Mouse (Mus musculus) E14TG2a.4 (cell line): ENCODE results near the gene Sft2d2.

Experiments
- H3K27me3 ChIP-seq: 2 replicates; pipeline ENCODE4 v1.6.1; 2014; ENCODE audit warnings: low read length, control low read depth; ENCODE audit not compliant: insufficient read depth
- H3K36me3 ChIP-seq: 2 replicates; pipeline ENCODE4 v1.6.1; 2014; ENCODE audit warnings: low read length, control low read depth; ENCODE audit not compliant: insufficient read depth
- H3K4me1 ChIP-seq: replicated peaks from 2 replicates; pipeline ENCODE4 v1.6.1; 2014; ENCODE audit warnings: low read depth, low read length, control low read depth
- H3K4me3 ChIP-seq: replicated peaks from 2 replicates; pipeline ENCODE4 v1.5.1; 2014; ENCODE audit warnings: mild to moderate bottlenecking, low read length
- H3K9me3 ChIP-seq: 2 replicates; pipeline ENCODE4 v1.6.1; 2014; ENCODE audit warnings: low read length, control low read depth
- CTCF ChIP-seq: conservative IDR thresholded peaks from 2 replicates; pipeline ENCODE4 v1.5.1; 2014; ENCODE audit warnings: low read length
- NANOG ChIP-seq: IDR thresholded peaks from 2 replicates; pipeline ENCODE4 v1.6.1; 2014; ENCODE audit warnings: borderline replicate concordance, low read length, mixed read lengths
- POU5F1 ChIP-seq: IDR thresholded peaks from 2 replicates; pipeline ENCODE4 v1.6.1; 2014; ENCODE audit warnings: low read length, borderline replicate concordance

Sft2d2 gene

GRCm38 (mm10) chr1:165169462-165169861 lies 24.8 kb downstream of the Sft2d2 start:
- Histone ChIP-seq H3K27me3 (no peaks in the 10 kb centered on the region), H3K4me1 (peaks cover 4% of the 10 kb centered on the region; the same call in 1 of the 2 replicates), H3K9me3 (peaks cover 16% of the 10 kb centered on the region), H3K4me3 (no peak overlapping the region), H3K36me3 (no peaks in the 10 kb centered on the region; the same call in 1 of the 2 replicates)
- TF ChIP-seq POU5F1: no peak
- no peak for TF ChIP-seq NANOG
- TF ChIP-seq CTCF: no peak

- peaks cover 11% of the 10 kb centered on the region; the same call in 1 of the 2 replicates for H3K9me3 ChIP-seq
- no peak overlapping the region for H3K4me3 ChIP-seq
- no peaks in the 10 kb centered on the region for H3K4me1 ChIP-seq
- TF ChIP-seq POU5F1 (no peak), CTCF (no peak)
- H3K27me3 ChIP-seq: no peaks in the 10 kb centered on the region; the same call in 1 of the 2 replicates
- no peaks in the 10 kb centered on the region for H3K36me3 ChIP-seq
These were observed 29.3 kb downstream of the Sft2d2 start for GRCm38 (mm10) chr1:165164920-165165319.

GRCm38 (mm10) chr1:165160723-165161405 lies 33.4 kb downstream of the Sft2d2 start, which contains the start of gene Tbx19:
Gene Tbx19 (minus strand): TSS chr1:165160773.
- H3K36me3 ChIP-seq: no peaks in the 10 kb centered on the region
- H3K4me3 ChIP-seq: no peak within 1 kb of the TSS
- peaks cover 10% of the 10 kb centered on the region; the same call in 1 of the 2 replicates for H3K9me3 ChIP-seq
- TF ChIP-seq NANOG: no peak
- no peak for TF ChIP-seq POU5F1
- TF ChIP-seq CTCF: no peak
- H3K27me3 ChIP-seq: peaks cover 5% of the 10 kb centered on the region; the same call in 1 of the 2 replicates
- H3K4me1 ChIP-seq: no peaks in the 10 kb centered on the region

- TF ChIP-seq POU5F1: no peak
- TF ChIP-seq CTCF: no peak
- no peak for TF ChIP-seq NANOG
- peaks cover 5% of the 10 kb centered on the region; the same call in 1 of the 2 replicates for H3K27me3 ChIP-seq
- H3K36me3 ChIP-seq: no peaks in the 10 kb centered on the region
- peaks cover 10% of the 10 kb centered on the region; the same call in 1 of the 2 replicates for H3K9me3 ChIP-seq
- H3K4me3 ChIP-seq: no peak overlapping the region
- no peaks in the 10 kb centered on the region for H3K4me1 ChIP-seq
These were observed 35.4 kb downstream of the Sft2d2 start for GRCm38 (mm10) chr1:165158841-165159240.

- TF ChIP-seq POU5F1 (no peak), NANOG (no peak), CTCF (no peak)
- H3K4me3 ChIP-seq: no peak overlapping the region
- H3K9me3 ChIP-seq: no peaks in the 10 kb centered on the region
- no peaks in the 10 kb centered on the region for H3K4me1 ChIP-seq
- H3K36me3 ChIP-seq: no peaks in the 10 kb centered on the region
- peaks cover 9% of the 10 kb centered on the region; the same call in 1 of the 2 replicates for H3K27me3 ChIP-seq
These were observed 40.1 kb downstream of the Sft2d2 start for GRCm38 (mm10) chr1:165154162-165154561.

- no peak for TF ChIP-seq POU5F1
- TF ChIP-seq CTCF: no peak
- no peak for TF ChIP-seq NANOG
- Histone ChIP-seq H3K4me3 (no peak overlapping the region), H3K36me3 (no peaks in the 10 kb centered on the region), H3K27me3 (0 out of 2 replicates have a peak, but pooled peaks cover 3% of the 10 kb centered on the region), H3K9me3 (no peaks in the 10 kb centered on the region), H3K4me1 (no peaks in the 10 kb centered on the region)
These were observed 43.0 kb downstream of the Sft2d2 start for GRCm38 (mm10) chr1:165151216-165151615.

- Histone ChIP-seq H3K4me3 (no peak overlapping the region), H3K9me3 (no peaks in the 10 kb centered on the region), H3K4me1 (no peaks in the 10 kb centered on the region), H3K27me3 (peaks cover 19% of the 10 kb centered on the region; the same call in 1 of the 2 replicates), H3K36me3 (no peaks in the 10 kb centered on the region)
- no peak for TF ChIP-seq CTCF
- no peak for TF ChIP-seq POU5F1
These were observed 51.8 kb downstream of the Sft2d2 start for GRCm38 (mm10) chr1:165142343-165142916.

- Histone ChIP-seq H3K27me3 (peaks cover 19% of the 10 kb centered on the region; the same call in 1 of the 2 replicates), H3K36me3 (no peaks in the 10 kb centered on the region), H3K9me3 (no peaks in the 10 kb centered on the region), H3K4me1 (no peaks in the 10 kb centered on the region), H3K4me3 (no peak overlapping the region)
- TF ChIP-seq POU5F1 (no peak), NANOG (no peak), CTCF (no peak)
These were observed 54.0 kb downstream of the Sft2d2 start for GRCm38 (mm10) chr1:165140227-165140626.
